Mouse (Mus musculus) stomach, postnatal 0 days (tissue): ENCODE measurements around the gene Ddost.

Experiments
- CTCF ChIP-seq: IDR thresholded peaks from 2 replicates; pipeline ENCODE4 v1.5.1; 2016; ENCODE audit warnings: antibody characterized with exemption, low read depth, mild to moderate bottlenecking, moderate library complexity
- EP300 ChIP-seq: optimal IDR thresholded peaks from 2 replicates; pipeline ENCODE3; 2016; ENCODE audit warnings: antibody characterized with exemption

- TF ChIP-seq CTCF (no peak), EP300 (no peak)
These were observed 28.6 kb downstream of the Ddost start for GRCm38 (mm10) chr4:138333135-138333534.
